Mouse (Mus musculus): ENCODE data around the gene Batf3.

DNA sequence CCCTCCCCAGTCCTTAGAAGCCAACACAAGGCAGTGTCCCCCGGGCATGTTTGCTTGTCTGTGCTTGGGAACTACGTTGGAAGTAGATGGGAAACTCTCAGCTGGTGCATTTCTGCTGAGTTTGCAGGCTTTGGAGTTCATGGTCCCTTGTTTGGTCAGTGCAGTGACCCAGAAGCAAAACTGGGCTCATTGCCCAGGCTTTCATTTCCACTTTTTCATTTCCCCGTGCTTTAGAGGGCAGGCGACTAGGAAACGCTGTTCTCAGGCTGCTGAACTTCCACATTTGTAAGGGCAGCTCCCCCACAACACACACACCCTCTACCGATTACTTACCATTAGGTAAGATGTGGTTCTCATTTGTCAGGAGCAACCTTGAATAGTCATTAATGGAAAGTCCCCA is 24.6 kb upstream of the Batf3 start:
- TF ChIP-seq CTCF (IDR thresholded peaks at IDR 0.05; ENCODE audit: low read depth) (no peak), EP300 (IDR thresholded peaks at IDR 0.05; ENCODE audit: low read depth) (no peak)

All from liver, embryonic 14.5 days (tissue).